Mouse (Mus musculus) forebrain, postnatal 0 days (tissue): ENCODE data around the gene Tmem121. TPM values are rescaled to one million over a fixed set of nuclear protein-coding genes. Genes with fewer than 3 reads are reported as not detected.

Experiments
- polyA plus RNA-seq: library from polyadenylated mRNA; unstranded; fragments of >200 nt; fragmentation: Nextera tagmentation; extraction: Ambion mirVana; gene quantifications from 2 replicates; pipeline ENCODE4 v1.2.1, GENCODE M21; 2015
- total RNA-seq: library from RNA; depleted of rRNA; stranded (reverse); fragments of >200 nt; gene quantifications from 2 replicates; pipeline ENCODE4 v1.2.3, GENCODE M21; 2014; rRNA removed

The Tmem121 gene
- total and polyA plus RNA-seq, 2 experiments from 2014 or later = 59.3 to 71.8 TPM

Other genes starting within 250 kb of the Tmem121 start
- gene Nudt14, start 243.8 kb upstream of the Tmem121 start, total RNA-seq = 22.2 and 31.5 TPM in 2 replicates
- 55.5 and 60.4 TPM in 2 replicates for gene Nudt14, start 243.8 kb upstream of the Tmem121 start, polyA plus RNA-seq
- 60.4 and 60.5 TPM in 2 replicates for gene Btbd6, start 209.4 kb upstream of the Tmem121 start, total RNA-seq
- 46.7 and 54.3 TPM in 2 replicates for gene Btbd6, start 209.4 kb upstream of the Tmem121 start, polyA plus RNA-seq
- 47.6 and 54.4 TPM in 2 replicates for gene Brf1, start 185.2 kb upstream of the Tmem121 start, total RNA-seq
- 32.3 and 40.2 TPM in 2 replicates for gene Brf1, start 185.2 kb upstream of the Tmem121 start, polyA plus RNA-seq
- 103 and 116 TPM in 2 replicates for gene Pacs2, start 171.4 kb upstream of the Tmem121 start, total RNA-seq
- 14.3 and 23.2 TPM in 2 replicates for gene Pacs2, start 171.4 kb upstream of the Tmem121 start, polyA plus RNA-seq
- gene Tex22, start 111.4 kb upstream of the Tmem121 start, total RNA-seq = 0.54 and 1.7 TPM in 2 replicates
- gene Tex22, start 111.4 kb upstream of the Tmem121 start, polyA plus RNA-seq = not detected in 2 replicates
- 49.2 and 59.3 TPM in 2 replicates for gene Mta1, start 87.7 kb upstream of the Tmem121 start, total RNA-seq
- 13.6 and 13.8 TPM in 2 replicates for gene Mta1, start 87.7 kb upstream of the Tmem121 start, polyA plus RNA-seq
- gene Crip2, start 45.7 kb upstream of the Tmem121 start, total RNA-seq = 191 and 198 TPM in 2 replicates
- gene Crip2, start 45.7 kb upstream of the Tmem121 start, polyA plus RNA-seq = 533 and 584 TPM in 2 replicates
- gene Crip1, start 39.6 kb upstream of the Tmem121 start, total RNA-seq = 8.3 and 16.1 TPM in 2 replicates
- gene Crip1, start 39.6 kb upstream of the Tmem121 start, polyA plus RNA-seq = 28.9 and 47.1 TPM in 2 replicates
- 7.8 and 8.6 TPM in 2 replicates for gene Tedc1, start 29.5 kb upstream of the Tmem121 start, total RNA-seq
- gene Tedc1, start 29.5 kb upstream of the Tmem121 start, polyA plus RNA-seq = 7.6 and 10.0 TPM in 2 replicates